Mouse (Mus musculus) ES-Bruce4 (cell line): ENCODE data around the gene Rpl35a.

Source experiments
- CTCF ChIP-seq: IDR thresholded peaks from one replicate; pipeline ENCODE4 v1.8.1; 2011; ENCODE audit warnings: low read depth, low read length
- EP300 ChIP-seq: IDR thresholded peaks from 2 replicates; pipeline ENCODE4 v1.6.1; 2011; ENCODE audit warnings: low read depth, low read length; ENCODE audit not compliant: insufficient read depth

- no peak for TF ChIP-seq CTCF
- no peak for TF ChIP-seq EP300
These were observed 13.6 kb upstream of the Rpl35a start for GRCm38 (mm10) chr16:33042682-33043081.
